14 mouse cellular contexts compared by ENCODE assay signal in the genomic region with DNA sequence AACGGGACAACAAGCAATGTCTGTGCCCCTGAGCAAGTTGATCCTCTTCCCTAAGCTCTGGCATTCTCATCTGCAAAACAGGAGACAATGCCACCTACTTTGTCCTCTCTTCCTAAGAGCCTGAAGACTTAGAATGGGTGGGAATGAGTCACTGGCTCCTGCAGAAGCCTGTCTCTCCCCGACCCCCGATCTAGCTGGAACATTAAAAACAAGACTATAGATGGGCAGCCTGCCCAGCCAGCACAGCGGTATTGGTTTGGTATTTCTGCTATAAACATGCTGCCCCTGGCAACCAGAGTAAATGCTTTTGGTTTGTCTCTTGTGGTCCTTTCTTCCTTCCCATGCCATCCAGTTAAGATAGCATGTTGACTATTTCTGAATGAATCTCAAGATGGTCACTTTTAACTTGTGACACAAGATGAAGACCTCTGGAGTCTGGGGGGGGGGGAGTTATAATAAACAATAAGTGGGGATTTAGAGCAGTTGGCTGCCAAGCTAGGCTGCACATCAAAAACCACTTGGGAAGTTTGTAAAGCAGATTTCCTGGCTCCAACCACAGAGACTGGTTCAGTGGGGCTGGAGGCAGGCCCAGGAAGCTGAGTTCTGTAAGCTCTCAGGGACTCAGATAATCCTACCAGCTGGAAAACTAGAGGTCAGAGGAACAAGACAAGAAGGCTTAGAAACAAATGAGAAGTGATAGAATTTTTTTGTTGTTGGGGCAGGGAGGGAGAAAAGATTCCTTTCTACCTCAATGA. TPM values are rescaled to one million over a fixed set of nuclear protein-coding genes. Genes with fewer than 3 reads are reported as not detected.
DNase-seq lines count a peak whose midpoint lies in the region; ATAC-seq and TF ChIP-seq lines count a peak whose summit lies in the region.
"Had no signal": no experiment of that assay in that cellular context is flagged by ENCODE, and none has a peak within 500 bp of the region (broad histone marks: within the 10 kb centered on the region; RNA-seq: fewer than 3 reads in every experiment).

No protein-coding gene starts in this region.

- H3K27me3 ChIP-seq in forebrain, embryonic 14.5 days (replicated peaks; ENCODE audit: control insufficient read depth, insufficient read depth, low read length): no peaks in the 10 kb centered on the region
- no peaks in the 10 kb centered on the region for H3K27me3 ChIP-seq in forebrain, embryonic 13.5 days
- H3K27me3 ChIP-seq in intestine, embryonic 16.5 days (replicated peaks; ENCODE audit: control insufficient read depth, insufficient read depth, low read length): no peaks in the 10 kb centered on the region
- no peaks in the 10 kb centered on the region for H3K27me3 ChIP-seq in intestine, embryonic 15.5 days (replicated peaks)
- no peaks in the 10 kb centered on the region for H3K27me3 ChIP-seq in midbrain, postnatal 0 days (ENCODE audit: insufficient read depth, low read length)
- no peaks in the 10 kb centered on the region for H3K27me3 ChIP-seq in midbrain, embryonic 10.5 days (ENCODE audit: low read depth, poor library complexity, severe bottlenecking)
- no peaks in the 10 kb centered on the region for H3K27me3 ChIP-seq in stomach, postnatal 0 days (ENCODE audit: control insufficient read depth, insufficient read depth, low read length)
- H3K27me3 ChIP-seq: heart, embryonic 12.5 days; hindbrain, embryonic 12.5 days; lung, embryonic 15.5 days; neural tube, embryonic 13.5 days; Patski had no signal

- no peak for TF ChIP-seq CTCF in midbrain, postnatal 0 days (IDR thresholded peaks at IDR 0.05)
- no peak for TF ChIP-seq CTCF in stomach, postnatal 0 days (IDR thresholded peaks at IDR 0.05; ENCODE audit: low read depth)

- ATAC-seq in forebrain, embryonic 14.5 days: no peak; the same call in 1 of the 2 replicates
- no peak for ATAC-seq in forebrain, embryonic 13.5 days
- ATAC-seq in intestine, embryonic 16.5 days: 0 out of 2 replicates have a peak, but pooled peaks have one; percentile 44
- no peak for ATAC-seq in intestine, embryonic 15.5 days
- no peak for ATAC-seq in midbrain, postnatal 0 days (ENCODE audit: low FRiP score)
- ATAC-seq in stomach, postnatal 0 days (ENCODE audit: low FRiP score, low TSS enrichment): no peak
- ATAC-seq: activated CD4-positive, CD25-positive, alpha-beta regulatory T cell, adult 4 months; Patski had no signal

- WGBS in forebrain, embryonic 14.5 days: 69% methylated on average over 4 of the region's 4 CpGs
- 65% methylated on average over 4 of the region's 4 CpGs for WGBS in forebrain, embryonic 13.5 days
- 63% methylated on average over 4 of the region's 4 CpGs for WGBS in intestine, embryonic 16.5 days
- 67% methylated on average over 4 of the region's 4 CpGs for WGBS in intestine, embryonic 15.5 days
- WGBS in midbrain, postnatal 0 days: 47% methylated on average over 4 of the region's 4 CpGs
- 89% methylated on average over 4 of the region's 4 CpGs for WGBS in midbrain, embryonic 10.5 days
- WGBS in stomach, postnatal 0 days: 34% methylated on average over 4 of the region's 4 CpGs

- no peak for TF ChIP-seq EP300 in stomach, postnatal 0 days (optimal IDR thresholded peaks at IDR 0.05)

- no peaks in the 10 kb centered on the region for H3K4me1 ChIP-seq in forebrain, embryonic 14.5 days (ENCODE audit: control insufficient read depth, insufficient read depth, low read length)
- no peaks in the 10 kb centered on the region for H3K4me1 ChIP-seq in forebrain, embryonic 13.5 days
- H3K4me1 ChIP-seq in intestine, embryonic 16.5 days (ENCODE audit: control insufficient read depth, insufficient read depth, low read length): no peaks in the 10 kb centered on the region
- no peaks in the 10 kb centered on the region for H3K4me1 ChIP-seq in intestine, embryonic 15.5 days (replicated peaks)
- H3K4me1 ChIP-seq in midbrain, postnatal 0 days (ENCODE audit: insufficient read depth, low read length): no peaks in the 10 kb centered on the region
- peaks cover 37% of the 10 kb centered on the region for H3K4me1 ChIP-seq in midbrain, embryonic 10.5 days
- H3K4me1 ChIP-seq in stomach, postnatal 0 days (replicated peaks; ENCODE audit: control insufficient read depth, insufficient read depth): no peaks in the 10 kb centered on the region; the same call in 1 of the 2 replicates
- H3K4me1 ChIP-seq: hindbrain, embryonic 12.5 days had no signal

- H3K36me3 ChIP-seq in forebrain, embryonic 14.5 days (ENCODE audit: control insufficient read depth, insufficient read depth, low read length): peaks cover 18% of the 10 kb centered on the region; the same call in 1 of the 2 replicates
- peaks cover 23% of the 10 kb centered on the region for H3K36me3 ChIP-seq in forebrain, embryonic 13.5 days (ENCODE audit: poor library complexity, severe bottlenecking)
- no peaks in the 10 kb centered on the region for H3K36me3 ChIP-seq in intestine, embryonic 16.5 days (ENCODE audit: control insufficient read depth, insufficient read depth, low read length)
- peaks cover 12% of the 10 kb centered on the region for H3K36me3 ChIP-seq in intestine, embryonic 15.5 days
- H3K36me3 ChIP-seq in midbrain, postnatal 0 days (ENCODE audit: insufficient read depth, low read length): 0 out of 2 replicates have a peak, but pooled peaks cover 3% of the 10 kb centered on the region
- H3K36me3 ChIP-seq in midbrain, embryonic 10.5 days: peaks cover 45% of the 10 kb centered on the region
- peaks cover 9% of the 10 kb centered on the region for H3K36me3 ChIP-seq in stomach, postnatal 0 days (ENCODE audit: control insufficient read depth, insufficient read depth, low read length)

- no peak overlapping the region for H3K4me3 ChIP-seq in forebrain, embryonic 14.5 days (ENCODE audit: low read depth, low read length)
- no peak overlapping the region for H3K4me3 ChIP-seq in forebrain, embryonic 13.5 days
- no peak overlapping the region for H3K4me3 ChIP-seq in intestine, embryonic 16.5 days (ENCODE audit: low read length)
- no peak overlapping the region for H3K4me3 ChIP-seq in intestine, embryonic 15.5 days (replicated peaks)
- no peak overlapping the region for H3K4me3 ChIP-seq in midbrain, postnatal 0 days (ENCODE audit: low read depth, low read length)
- no peak overlapping the region for H3K4me3 ChIP-seq in midbrain, embryonic 10.5 days
- no peak overlapping the region for H3K4me3 ChIP-seq in stomach, postnatal 0 days (ENCODE audit: low read depth, low read length)
- H3K4me3 ChIP-seq: heart, embryonic 12.5 days; hindbrain, embryonic 12.5 days; lung, embryonic 15.5 days; neural tube, embryonic 13.5 days had no signal

- DNase-seq in forebrain, embryonic 14.5 days (ENCODE audit: low spot score): peak; percentile 50
- peak; percentile 71 for DNase-seq in midbrain, postnatal 0 days (ENCODE audit: low spot score)
- no peak for DNase-seq in midbrain, embryonic 10.5 days (ENCODE audit: low spot score)
- no peak for DNase-seq in stomach, postnatal 0 days (ENCODE audit: low spot score)
- DNase-seq in c-Kit-positive CD71-positive TER-119-positive erythroid progenitor cells, embryonic 14.5 days (ENCODE audit: low spot score): no peak

- H3K9me3 ChIP-seq in forebrain, embryonic 14.5 days (replicated peaks; ENCODE audit: control insufficient read depth, low read length): no peaks in the 10 kb centered on the region
- H3K9me3 ChIP-seq in forebrain, embryonic 13.5 days (replicated peaks): no peaks in the 10 kb centered on the region
- no peaks in the 10 kb centered on the region for H3K9me3 ChIP-seq in intestine, embryonic 16.5 days (ENCODE audit: control insufficient read depth, low read length)
- no peaks in the 10 kb centered on the region for H3K9me3 ChIP-seq in intestine, embryonic 15.5 days
- no peaks in the 10 kb centered on the region for H3K9me3 ChIP-seq in midbrain, postnatal 0 days (ENCODE audit: low read length)
- H3K9me3 ChIP-seq in midbrain, embryonic 10.5 days (replicated peaks): no peaks in the 10 kb centered on the region
- no peaks in the 10 kb centered on the region for H3K9me3 ChIP-seq in stomach, postnatal 0 days (ENCODE audit: control insufficient read depth, low read length)
- H3K9me3 ChIP-seq: heart, embryonic 12.5 days; hindbrain, embryonic 12.5 days; lung, embryonic 15.5 days; neural tube, embryonic 13.5 days had no signal

- H3K4me2 ChIP-seq in forebrain, embryonic 14.5 days (ENCODE audit: low read length): no peak overlapping the region
- no peak overlapping the region for H3K4me2 ChIP-seq in forebrain, embryonic 13.5 days
- H3K4me2 ChIP-seq in intestine, embryonic 16.5 days (ENCODE audit: low read depth, low read length): no peak overlapping the region
- no peak overlapping the region for H3K4me2 ChIP-seq in intestine, embryonic 15.5 days (replicated peaks)
- no peak overlapping the region for H3K4me2 ChIP-seq in midbrain, postnatal 0 days (ENCODE audit: low read depth, low read length, poor library complexity, severe bottlenecking)
- no peak overlapping the region for H3K4me2 ChIP-seq in stomach, postnatal 0 days (replicated peaks; ENCODE audit: low read depth)
- H3K4me2 ChIP-seq: heart, embryonic 12.5 days; hindbrain, embryonic 12.5 days; lung, embryonic 15.5 days; neural tube, embryonic 13.5 days had no signal

- H3K9ac ChIP-seq in forebrain, embryonic 14.5 days (ENCODE audit: low read length): no peak overlapping the region; the same call in 1 of the 2 replicates
- no peak overlapping the region for H3K9ac ChIP-seq in forebrain, embryonic 13.5 days
- no peak overlapping the region for H3K9ac ChIP-seq in intestine, embryonic 16.5 days (ENCODE audit: low read depth, low read length)
- H3K9ac ChIP-seq in intestine, embryonic 15.5 days: no peak overlapping the region
- H3K9ac ChIP-seq in midbrain, postnatal 0 days (replicated peaks; ENCODE audit: low read length, poor library complexity, severe bottlenecking): no peak overlapping the region
- no peak overlapping the region for H3K9ac ChIP-seq in stomach, postnatal 0 days (ENCODE audit: low read length)
- H3K9ac ChIP-seq: heart, embryonic 12.5 days; hindbrain, embryonic 12.5 days; lung, embryonic 15.5 days; neural tube, embryonic 13.5 days had no signal

- 0 out of 2 replicates have a peak overlapping the region, but pooled peaks have one; percentile 5 for H3K27ac ChIP-seq in forebrain, embryonic 14.5 days (ENCODE audit: low read depth, low read length)
- no peak overlapping the region; the same call in 1 of the 2 replicates for H3K27ac ChIP-seq in forebrain, embryonic 13.5 days
- 0 out of 2 replicates have a peak overlapping the region, but pooled peaks have one; percentile 43 for H3K27ac ChIP-seq in intestine, embryonic 16.5 days (ENCODE audit: low read length)
- no peak overlapping the region for H3K27ac ChIP-seq in intestine, embryonic 15.5 days
- no peak overlapping the region for H3K27ac ChIP-seq in midbrain, postnatal 0 days (ENCODE audit: low read depth, low read length)
- no peak overlapping the region for H3K27ac ChIP-seq in midbrain, embryonic 10.5 days (replicated peaks)
- peak overlapping the region; percentile 35; the same call in 1 of the 2 replicates for H3K27ac ChIP-seq in stomach, postnatal 0 days (replicated peaks)
- H3K27ac ChIP-seq: hindbrain, embryonic 12.5 days; lung, embryonic 15.5 days; neural tube, embryonic 13.5 days had no signal

RNA-seq across cellular contexts. Expression of a gene that starts 28.6 kb away (rescaled TPM):
- polyA plus RNA-seq in forebrain, embryonic 14.5 days (2014; fragmentation: Nextera tagmentation; extraction: Ambion mirVana): 2.6 and 3.3 TPM in 2 replicates
- polyA plus RNA-seq in forebrain, embryonic 13.5 days (2015; fragmentation: Nextera tagmentation; extraction: Ambion mirVana): 6.6 and 7.2 TPM in 2 replicates
- polyA plus RNA-seq in intestine, embryonic 16.5 days (2015; fragmentation: Nextera tagmentation; extraction: Ambion mirVana): 9.1 and 10.5 TPM in 2 replicates
- 10.4 and 11.7 TPM in 2 replicates for polyA plus RNA-seq in intestine, embryonic 15.5 days (2015; fragmentation: Nextera tagmentation; extraction: Ambion mirVana)
- 8.5 and 11.2 TPM in 2 replicates for total RNA-seq in midbrain, postnatal 0 days (2014; rRNA removed)
- 2.3 and 2.5 TPM in 2 replicates for polyA plus RNA-seq in midbrain, postnatal 0 days (2015; fragmentation: Nextera tagmentation; extraction: Ambion mirVana)
- 11.1 and 12.1 TPM in 2 replicates for polyA plus RNA-seq in midbrain, embryonic 10.5 days (2016; fragmentation: Nextera tagmentation; extraction: Ambion mirVana)
- 12.7 and 13.4 TPM in 2 replicates for polyA plus RNA-seq in stomach, postnatal 0 days (2015; fragmentation: Nextera tagmentation; extraction: Ambion mirVana)

Comparison
In these comparisons a context has a peak if more than half of its experiments do, and no peak if none do; other contexts are left out.
1. DNase-seq: peak in forebrain, embryonic 14.5 days (single experiment) and midbrain, postnatal 0 days (single experiment); none in midbrain, embryonic 10.5 days (single experiment), stomach, postnatal 0 days (single experiment) and c-Kit-positive CD71-positive TER-119-positive erythroid progenitor cells, embryonic 14.5 days (single experiment).
2. H3K27ac ChIP-seq: peak in forebrain, embryonic 14.5 days (single experiment), intestine, embryonic 16.5 days (single experiment) and stomach, postnatal 0 days (single experiment); none in forebrain, embryonic 13.5 days (single experiment), intestine, embryonic 15.5 days (single experiment), midbrain, postnatal 0 days (single experiment) and midbrain, embryonic 10.5 days (single experiment).